Mouse (Mus musculus) hindbrain, embryonic 11.5 days (tissue): ENCODE data around the gene Tsku. TPM values are rescaled to one million over a fixed set of nuclear protein-coding genes. Genes with fewer than 3 reads are reported as not detected.

ENCODE experiments used
- ATAC-seq: fragments of 200-750 bp; cut with Nextera tagmentation; 2 replicates; pipeline ENCODE4 v1.8.0; 2017; ENCODE audit warnings: mild to moderate bottlenecking, moderate TSS enrichment, moderate library complexity; ENCODE audit not compliant: low FRiP score
- DNase-seq: peaks from one replicate; pipeline ENCODE4 v3.0.0-alpha.2; 2015; ENCODE audit warnings: low spot score
- H3K27ac ChIP-seq: fragments of 300-500 bp; sonication (generic); 2 replicates; pipeline ENCODE4 v1.5.1; 2014; ENCODE audit warnings: mild to moderate bottlenecking, low read depth, low read length
- H3K27me3 ChIP-seq: fragments of 300-500 bp; sonication (generic); 2 replicates; pipeline ENCODE4 v1.6.1; 2014; ENCODE audit warnings: mild to moderate bottlenecking, low read length, moderate library complexity, mixed read lengths; ENCODE audit not compliant: control insufficient read depth, insufficient read depth
- H3K36me3 ChIP-seq: fragments of 300-500 bp; sonication (generic); 2 replicates; pipeline ENCODE4 v1.6.1; 2014; ENCODE audit warnings: mild to moderate bottlenecking, low read length, moderate library complexity, mixed read lengths; ENCODE audit not compliant: control insufficient read depth, insufficient read depth
- H3K4me1 ChIP-seq: fragments of 300-500 bp; sonication (generic); replicated peaks from 2 replicates; pipeline ENCODE4 v1.6.1; 2014; ENCODE audit warnings: low read length, mixed read lengths; ENCODE audit not compliant: control insufficient read depth, insufficient read depth
- H3K4me2 ChIP-seq: fragments of 300-500 bp; sonication (generic); replicated peaks from 2 replicates; pipeline ENCODE4 v1.6.1; 2014; ENCODE audit warnings: mild to moderate bottlenecking, low read depth, low read length
- H3K4me3 ChIP-seq: fragments of 300-500 bp; sonication (generic); 2 replicates; pipeline ENCODE4 v1.5.1; 2014; ENCODE audit warnings: low read depth, low read length
- H3K9ac ChIP-seq: fragments of 300-500 bp; sonication (generic); 2 replicates; pipeline ENCODE4 v1.6.1; 2014; ENCODE audit warnings: low read depth, low read length
- H3K9me3 ChIP-seq: fragments of 300-500 bp; sonication (generic); 2 replicates; pipeline ENCODE4 v1.6.1; 2016; ENCODE audit warnings: low read length; ENCODE audit not compliant: control insufficient read depth
- WGBS: fragments of 180-500 bp; shearing (Covaris S2); extraction: QIAGEN DNeasy Blood & Tissue Kit; methylation state at CpG from one replicate; pipeline ENCODE4 v1.1.7; 2014; 5-methylcytosine and 5-hydroxymethylcytosine counted together
- polyA plus RNA-seq: library from polyadenylated mRNA; unstranded; fragments of >200 nt; fragmentation: Nextera tagmentation; extraction: Ambion mirVana; gene quantifications from 2 replicates; pipeline ENCODE4 v1.2.1, GENCODE M21; 2014

Tsku gene
- polyA plus RNA-seq, 1 experiment from 2014 or later, result 6.7 TPM

GRCm38 (mm10) chr7:98328311-98328710 lies 32.8 kb downstream of the Tsku start:
- H3K4me2 ChIP-seq, result no peak overlapping the region
- no peak overlapping the region for H3K27ac ChIP-seq
- no peak overlapping the region for H3K4me3 ChIP-seq
- H3K9me3 ChIP-seq, result no peaks in the 10 kb centered on the region
- no peak for ATAC-seq
- no peak for DNase-seq
- no peaks in the 10 kb centered on the region for H3K27me3 ChIP-seq
- 64% methylated on average over 2 of the region's 2 CpGs for WGBS
- no peaks in the 10 kb centered on the region for H3K36me3 ChIP-seq
- no peaks in the 10 kb centered on the region for H3K4me1 ChIP-seq
- H3K9ac ChIP-seq, result no peak overlapping the region

GRCm38 (mm10) chr7:98326051-98326450 lies 35.1 kb downstream of the Tsku start:
- Histone ChIP-seq H3K9ac (no peak overlapping the region), H3K4me2 (no peak overlapping the region), H3K27me3 (no peaks in the 10 kb centered on the region), H3K27ac (no peak overlapping the region), H3K36me3 (no peaks in the 10 kb centered on the region), H3K4me3 (no peak overlapping the region), H3K4me1 (no peaks in the 10 kb centered on the region), H3K9me3 (no peaks in the 10 kb centered on the region)
- 85% methylated on average over 7 of the region's 7 CpGs for WGBS
- no peak for DNase-seq
- ATAC-seq, result no peak

- no peaks in the 10 kb centered on the region for H3K36me3 ChIP-seq
- H3K9me3 ChIP-seq, result no peaks in the 10 kb centered on the region
- ATAC-seq (no peak), DNase-seq (no peak)
- no peak overlapping the region for H3K9ac ChIP-seq
- no peaks in the 10 kb centered on the region for H3K4me1 ChIP-seq
- no peak overlapping the region for H3K4me3 ChIP-seq
- H3K4me2 ChIP-seq, result no peak overlapping the region
- H3K27ac ChIP-seq, result no peak overlapping the region
- WGBS, result 81% methylated on average over 1 of the region's 1 CpGs
- H3K27me3 ChIP-seq, result no peaks in the 10 kb centered on the region
These were observed 36.9 kb downstream of the Tsku start for GRCm38 (mm10) chr7:98324228-98324627.

GRCm38 (mm10) chr7:98323288-98324019 lies 37.7 kb downstream of the Tsku start:
- ATAC-seq, result no peak
- no peak overlapping the region for H3K9ac ChIP-seq
- no peak overlapping the region for H3K27ac ChIP-seq
- H3K4me2 ChIP-seq, result no peak overlapping the region
- H3K27me3 ChIP-seq, result no peaks in the 10 kb centered on the region
- H3K4me1 ChIP-seq, result no peaks in the 10 kb centered on the region
- no peaks in the 10 kb centered on the region for H3K9me3 ChIP-seq
- WGBS, result 24% methylated on average over 5 of the region's 5 CpGs
- no peak overlapping the region for H3K4me3 ChIP-seq
- no peak for DNase-seq
- no peaks in the 10 kb centered on the region for H3K36me3 ChIP-seq

GRCm38 (mm10) chr7:98322415-98322814 lies 38.7 kb downstream of the Tsku start:
- Histone ChIP-seq H3K9me3 (no peaks in the 10 kb centered on the region), H3K4me2 (no peak overlapping the region), H3K27me3 (no peaks in the 10 kb centered on the region), H3K9ac (no peak overlapping the region), H3K27ac (no peak overlapping the region), H3K4me3 (no peak overlapping the region), H3K36me3 (no peaks in the 10 kb centered on the region), H3K4me1 (no peaks in the 10 kb centered on the region)
- 78% methylated on average over 3 of the region's 3 CpGs for WGBS
- ATAC-seq, result no peak
- no peak for DNase-seq

GRCm38 (mm10) chr7:98321083-98321482 lies 40.0 kb downstream of the Tsku start, which contains the start of gene Acer3:
Gene Acer3, minus strand, starts transcription at chr7:98321208.
- no peaks in the 10 kb centered on the region for H3K4me1 ChIP-seq
- no peak for ATAC-seq
- no peak within 1 kb of the TSS for H3K4me3 ChIP-seq
- DNase-seq, result no peak
- no peak within 1 kb of the TSS for H3K4me2 ChIP-seq
- no peak within 1 kb of the TSS for H3K27ac ChIP-seq
- H3K9me3 ChIP-seq, result no peaks in the 10 kb centered on the region
- WGBS, result 96% methylated on average over 2 of the region's 2 CpGs
- no peak within 1 kb of the TSS for H3K9ac ChIP-seq
- no peaks in the 10 kb centered on the region for H3K27me3 ChIP-seq
- no peaks in the 10 kb centered on the region for H3K36me3 ChIP-seq

GRCm38 (mm10) chr7:98320006-98320556 lies 41.0 kb downstream of the Tsku start:
- Histone ChIP-seq H3K27ac (no peak overlapping the region), H3K4me2 (no peak overlapping the region), H3K9ac (no peak overlapping the region), H3K4me1 (no peaks in the 10 kb centered on the region), H3K27me3 (no peaks in the 10 kb centered on the region), H3K4me3 (no peak overlapping the region), H3K9me3 (no peaks in the 10 kb centered on the region), H3K36me3 (no peaks in the 10 kb centered on the region)
- WGBS, result 85% methylated on average over 7 of the region's 7 CpGs
- no peak for DNase-seq
- ATAC-seq, result no peak

GRCm38 (mm10) chr7:98316568-98316967 lies 44.6 kb downstream of the Tsku start:
- H3K36me3 ChIP-seq, result no peaks in the 10 kb centered on the region
- H3K9me3 ChIP-seq, result no peaks in the 10 kb centered on the region
- no peak overlapping the region for H3K4me3 ChIP-seq
- H3K4me2 ChIP-seq, result no peak overlapping the region
- H3K27me3 ChIP-seq, result no peaks in the 10 kb centered on the region
- H3K27ac ChIP-seq, result no peak overlapping the region
- no peak overlapping the region for H3K9ac ChIP-seq
- ATAC-seq (no peak), DNase-seq (no peak)
- no peaks in the 10 kb centered on the region for H3K4me1 ChIP-seq
- 38% methylated on average over 2 of the region's 2 CpGs for WGBS

GRCm38 (mm10) chr7:98315087-98315486 lies 46.0 kb downstream of the Tsku start:
- no peak overlapping the region for H3K27ac ChIP-seq
- no peaks in the 10 kb centered on the region for H3K4me1 ChIP-seq
- no peak overlapping the region for H3K4me2 ChIP-seq
- no peak overlapping the region for H3K4me3 ChIP-seq
- no peaks in the 10 kb centered on the region for H3K36me3 ChIP-seq
- no peaks in the 10 kb centered on the region for H3K9me3 ChIP-seq
- no peak for ATAC-seq
- no peak overlapping the region for H3K9ac ChIP-seq
- no peak for DNase-seq
- H3K27me3 ChIP-seq, result no peaks in the 10 kb centered on the region
- 85% methylated on average over 2 of the region's 2 CpGs for WGBS
